Mouse (Mus musculus) kidney, postnatal 0 days (tissue): ENCODE data around the gene 1700022I11Rik. TPM values are rescaled to one million over a fixed set of nuclear protein-coding genes. Genes with fewer than 3 reads are reported as not detected.

Experiments
- ATAC-seq: fragments of 200-750 bp; cut with Nextera tagmentation; replicated peaks from 2 replicates; pipeline ENCODE4 v1.8.0; 2017; ENCODE audit warnings: low read depth, moderate number of reproducible peaks, moderate TSS enrichment, moderate library complexity; ENCODE audit not compliant: low FRiP score
- DNase-seq: peaks from one replicate; pipeline ENCODE4 v3.0.0-alpha.2; 2016; ENCODE audit warnings: low spot score
- H3K27ac ChIP-seq: fragments of 300-500 bp; sonication (generic); 2 replicates; pipeline ENCODE4 v1.5.1; 2014; ENCODE audit warnings: mild to moderate bottlenecking
- H3K27me3 ChIP-seq: fragments of 300-500 bp; sonication (generic); 2 replicates; pipeline ENCODE4 v1.6.1; 2014; ENCODE audit warnings: low read length, mixed read lengths; ENCODE audit not compliant: insufficient read depth
- H3K36me3 ChIP-seq: fragments of 300-500 bp; sonication (generic); 2 replicates; pipeline ENCODE4 v1.6.1; 2014; ENCODE audit warnings: low read length, mixed read lengths; ENCODE audit not compliant: insufficient read depth
- H3K4me1 ChIP-seq: fragments of 300-500 bp; sonication (generic); replicated peaks from 2 replicates; pipeline ENCODE4 v1.6.1; 2014; ENCODE audit warnings: antibody characterized with exemption, low read length, mixed read lengths; ENCODE audit not compliant: insufficient read depth
- H3K4me2 ChIP-seq: fragments of 300-500 bp; sonication (generic); 2 replicates; pipeline ENCODE4 v1.6.1; 2014; ENCODE audit warnings: mild to moderate bottlenecking, low read length, moderate library complexity, mixed read lengths
- H3K4me3 ChIP-seq: fragments of 300-500 bp; sonication (generic); replicated peaks from 2 replicates; pipeline ENCODE4 v1.5.1; 2014; ENCODE audit warnings: low read depth, low read length
- H3K9ac ChIP-seq: fragments of 300-500 bp; sonication (generic); 2 replicates; pipeline ENCODE4 v1.6.1; 2014; ENCODE audit warnings: low read depth, low read length
- H3K9me3 ChIP-seq: fragments of 300-500 bp; sonication (generic); replicated peaks from 2 replicates; pipeline ENCODE4 v1.6.1; 2016; ENCODE audit warnings: low read length, inconsistent platforms, mixed read lengths
- CTCF ChIP-seq: IDR thresholded peaks from 2 replicates; pipeline ENCODE4 v1.5.1; 2016; ENCODE audit warnings: antibody characterized with exemption, low read depth, mild to moderate bottlenecking, moderate library complexity
- WGBS: fragments of 180-500 bp; shearing (Covaris S2); extraction: QIAGEN DNeasy Blood & Tissue Kit; methylation state at CpG from one replicate; pipeline ENCODE4 v1.1.7; 2014; 5-methylcytosine and 5-hydroxymethylcytosine counted together
- polyA plus RNA-seq: library from polyadenylated mRNA; unstranded; fragments of >200 nt; fragmentation: Nextera tagmentation; extraction: Ambion mirVana; gene quantifications from 2 replicates; pipeline ENCODE4 v1.2.1, GENCODE M21; 2015

1700022I11Rik gene
- polyA plus RNA-seq, 1 experiment from 2014 or later = 0.37 TPM

DNA sequence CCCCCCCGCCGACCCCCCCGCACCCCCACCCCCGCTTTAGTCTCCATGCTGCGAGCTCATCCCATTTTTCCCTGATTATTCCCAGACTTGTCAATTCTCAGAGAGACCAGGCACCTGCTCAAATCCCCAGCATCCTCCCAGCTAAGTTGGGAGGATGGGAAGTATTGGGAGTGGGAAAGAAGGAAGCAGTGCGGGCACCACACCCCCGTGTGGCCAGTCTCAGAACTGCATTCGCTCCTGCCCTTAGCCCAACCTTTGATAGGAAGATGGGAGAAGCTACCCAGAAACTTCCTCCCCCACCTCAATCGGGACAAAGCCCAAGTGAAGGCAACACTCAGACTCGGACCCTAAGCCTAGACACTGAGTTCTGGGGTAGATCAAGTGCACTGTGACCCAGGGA lies 15.1 kb upstream of the 1700022I11Rik start:
- DNase-seq (peak; percentile 84), ATAC-seq (no peak)
- Histone ChIP-seq H3K9me3 (no peaks in the 10 kb centered on the region), H3K4me1 (peaks cover 10% of the 10 kb centered on the region; the same call in 1 of the 2 replicates), H3K27ac (no peak overlapping the region), H3K4me2 (no peak overlapping the region), H3K4me3 (no peak overlapping the region), H3K9ac (no peak overlapping the region), H3K36me3 (0 out of 2 replicates have a peak, but pooled peaks cover 3% of the 10 kb centered on the region), H3K27me3 (no peaks in the 10 kb centered on the region)
- WGBS = 6% methylated on average over 10 of the region's 10 CpGs
- TF ChIP-seq CTCF = peak; percentile 87

- Histone ChIP-seq H3K27me3 (no peaks in the 10 kb centered on the region), H3K4me2 (no peak overlapping the region), H3K27ac (no peak overlapping the region), H3K36me3 (0 out of 2 replicates have a peak, but pooled peaks cover 3% of the 10 kb centered on the region), H3K9ac (no peak overlapping the region), H3K4me1 (peaks cover 9% of the 10 kb centered on the region; the same call in 1 of the 2 replicates), H3K9me3 (no peaks in the 10 kb centered on the region), H3K4me3 (no peak overlapping the region)
- no peak for ATAC-seq
- TF ChIP-seq CTCF = no peak
- no peak for DNase-seq
- 96% methylated on average over 3 of the region's 3 CpGs for WGBS
Measured at GRCm38 (mm10) chr4:42955200-42955599, 14.2 kb upstream of the 1700022I11Rik start.

DNA sequence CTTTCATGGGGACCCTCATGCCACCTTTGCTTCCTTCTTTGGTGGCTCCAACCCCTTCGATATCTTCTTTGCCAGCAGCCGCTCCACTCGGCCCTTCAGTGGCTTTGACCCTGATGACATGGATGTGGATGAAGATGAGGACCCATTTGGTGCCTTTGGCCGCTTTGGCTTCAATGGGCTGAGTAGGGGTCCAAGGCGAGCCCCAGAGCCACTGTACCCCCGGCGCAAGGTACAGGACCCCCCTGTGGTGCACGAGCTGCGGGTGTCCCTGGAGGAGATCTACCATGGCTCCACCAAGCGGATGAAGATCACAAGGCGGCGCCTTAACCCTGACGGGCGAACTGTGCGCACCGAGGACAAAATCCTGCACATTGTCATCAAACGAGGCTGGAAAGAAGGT lies 12.8 kb upstream of the 1700022I11Rik start:
- 94% methylated on average over 17 of the region's 17 CpGs for WGBS
- no peak for TF ChIP-seq CTCF
- H3K36me3 ChIP-seq = 0 out of 2 replicates have a peak, but pooled peaks cover 3% of the 10 kb centered on the region
- no peak for ATAC-seq
- H3K4me1 ChIP-seq = no peaks in the 10 kb centered on the region
- no peak overlapping the region for H3K4me3 ChIP-seq
- no peak overlapping the region for H3K9ac ChIP-seq
- no peak for DNase-seq
- H3K4me2 ChIP-seq = no peak overlapping the region
- H3K27ac ChIP-seq = no peak overlapping the region
- no peaks in the 10 kb centered on the region for H3K9me3 ChIP-seq
- H3K27me3 ChIP-seq = no peaks in the 10 kb centered on the region

- Histone ChIP-seq H3K9me3 (no peaks in the 10 kb centered on the region), H3K4me3 (no peak overlapping the region), H3K27ac (no peak overlapping the region), H3K9ac (no peak overlapping the region), H3K27me3 (no peaks in the 10 kb centered on the region), H3K4me2 (no peak overlapping the region), H3K4me1 (no peaks in the 10 kb centered on the region), H3K36me3 (0 out of 2 replicates have a peak, but pooled peaks cover 3% of the 10 kb centered on the region)
- no peak for TF ChIP-seq CTCF
- DNase-seq (no peak), ATAC-seq (no peak)
- 56% methylated on average over 11 of the region's 11 CpGs for WGBS
Measured at GRCm38 (mm10) chr4:42957306-42957705, 12.1 kb upstream of the 1700022I11Rik start.

DNA sequence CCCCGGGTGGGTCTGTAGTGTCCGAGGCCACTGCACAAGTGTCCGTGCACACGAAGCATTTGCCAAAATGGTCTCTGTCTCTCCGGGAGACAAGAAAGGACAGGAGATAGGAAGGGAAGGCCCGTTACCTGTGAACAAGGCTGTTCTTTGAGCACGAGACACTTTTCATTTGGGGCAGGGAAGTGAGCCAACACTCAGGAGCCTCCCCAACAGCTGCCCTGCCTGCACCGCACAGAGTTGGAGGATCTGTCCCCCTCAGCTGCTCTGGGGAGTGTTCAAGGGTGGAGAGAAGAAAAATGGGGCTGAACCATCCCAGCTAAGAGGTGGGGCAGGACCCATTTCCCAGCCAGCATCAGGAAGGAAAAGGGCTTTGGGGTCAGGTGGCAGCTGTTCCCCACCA lies 11.4 kb upstream of the 1700022I11Rik start:
- Histone ChIP-seq H3K9ac (no peak overlapping the region), H3K9me3 (no peaks in the 10 kb centered on the region), H3K4me1 (no peaks in the 10 kb centered on the region), H3K36me3 (0 out of 2 replicates have a peak, but pooled peaks cover 3% of the 10 kb centered on the region), H3K27ac (no peak overlapping the region), H3K4me3 (no peak overlapping the region), H3K4me2 (no peak overlapping the region), H3K27me3 (no peaks in the 10 kb centered on the region)
- WGBS = 86% methylated on average over 8 of the region's 8 CpGs
- TF ChIP-seq CTCF = no peak
- DNase-seq (no peak), ATAC-seq (no peak)

DNA sequence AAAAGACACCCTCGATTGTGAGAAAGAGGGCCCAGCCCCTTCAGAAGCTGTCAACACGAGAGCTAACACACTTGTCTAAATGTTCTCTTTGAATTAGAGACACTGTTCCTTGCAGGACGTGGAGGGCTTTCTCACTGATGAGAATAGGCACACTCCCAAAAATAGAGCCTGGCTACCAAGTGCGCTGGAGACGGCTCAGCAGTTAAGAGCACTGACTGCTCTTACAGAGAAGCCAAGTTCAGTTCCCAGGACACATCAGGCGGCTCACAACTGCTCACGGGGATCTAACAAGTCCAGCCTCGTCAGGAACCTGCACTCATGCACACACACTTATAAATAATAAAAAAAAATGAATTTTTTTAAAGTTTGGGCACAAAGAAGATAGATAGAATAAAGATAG lies 10.5 kb upstream of the 1700022I11Rik start:
- H3K4me2 ChIP-seq = no peak overlapping the region
- ATAC-seq (no peak), DNase-seq (no peak)
- WGBS = 62% methylated on average over 8 of the region's 8 CpGs
- H3K4me3 ChIP-seq = no peak overlapping the region
- H3K27me3 ChIP-seq = no peaks in the 10 kb centered on the region
- 0 out of 2 replicates have a peak, but pooled peaks cover 3% of the 10 kb centered on the region for H3K36me3 ChIP-seq
- no peak overlapping the region for H3K27ac ChIP-seq
- H3K4me1 ChIP-seq = no peaks in the 10 kb centered on the region
- H3K9ac ChIP-seq = no peak overlapping the region
- H3K9me3 ChIP-seq = no peaks in the 10 kb centered on the region
- no peak for TF ChIP-seq CTCF

GRCm38 (mm10) chr4:42959382-42959781 lies 10.0 kb upstream of the 1700022I11Rik start:
- 55% methylated on average over 4 of the region's 4 CpGs for WGBS
- Histone ChIP-seq H3K27ac (no peak overlapping the region), H3K4me1 (no peaks in the 10 kb centered on the region), H3K4me2 (no peak overlapping the region), H3K9me3 (no peaks in the 10 kb centered on the region), H3K36me3 (0 out of 2 replicates have a peak, but pooled peaks cover 3% of the 10 kb centered on the region), H3K9ac (no peak overlapping the region), H3K27me3 (no peaks in the 10 kb centered on the region), H3K4me3 (no peak overlapping the region)
- TF ChIP-seq CTCF = no peak
- DNase-seq (no peak), ATAC-seq (no peak)
